Mouse (Mus musculus): ENCODE data around the gene Eif4g3. TPM values are rescaled to one million over a fixed set of nuclear protein-coding genes. Genes with fewer than 3 reads are reported as not detected.

Gene Eif4g3
- polyA plus RNA-seq, 1 experiment from 2014 or later, result 97.4 TPM

Other genes starting within 250 kb of the Eif4g3 start
- gene Alpl, start 196.6 kb upstream of the Eif4g3 start, polyA plus RNA-seq (2018), result not detected in 3 replicates
- 31.0 to 41.6 TPM (median 31.7 TPM) in 3 replicates for gene Ece1, start 130.8 kb upstream of the Eif4g3 start, polyA plus RNA-seq (2018)
- 87.1 to 133 TPM (median 94.2 TPM) in 3 replicates for gene Hp1bp3, start 223.3 kb downstream of the Eif4g3 start, polyA plus RNA-seq (2018)

Data from macrophage (primary cell).